ENCODE assay signal across 10 mouse cellular contexts in genomic region chr15:84803685-84804084, GRCm38 (mm10). TPM values are rescaled to one million over a fixed set of nuclear protein-coding genes. Genes with fewer than 3 reads are reported as not detected.
DNase-seq lines count a peak whose midpoint lies in the region; ATAC-seq lines count a peak whose summit lies in the region.
"Had no signal": no experiment of that assay in that cellular context is flagged by ENCODE, and none has a peak within 500 bp of the region (broad histone marks: within the 10 kb centered on the region; RNA-seq: fewer than 3 reads in every experiment).

No protein-coding gene starts in this region.

- H3K27ac ChIP-seq in midbrain, embryonic 10.5 days (replicated peaks) = no peak overlapping the region
- no peak overlapping the region for H3K27ac ChIP-seq in midbrain, embryonic 13.5 days
- no peak overlapping the region for H3K27ac ChIP-seq in limb, embryonic 10.5 days
- H3K27ac ChIP-seq: embryonic facial prominence, embryonic 15.5 days; liver, embryonic 15.5 days had no signal

- 58% methylated on average over 3 of the region's 3 CpGs for WGBS in midbrain, embryonic 10.5 days
- WGBS in midbrain, embryonic 13.5 days = 50% methylated on average over 3 of the region's 3 CpGs
- 57% methylated on average over 3 of the region's 3 CpGs for WGBS in limb, embryonic 10.5 days

- peaks cover 100% of the 10 kb centered on the region for H3K36me3 ChIP-seq in midbrain, embryonic 10.5 days
- H3K36me3 ChIP-seq in midbrain, embryonic 13.5 days = peaks cover 88% of the 10 kb centered on the region
- H3K36me3 ChIP-seq in limb, embryonic 10.5 days = peaks cover 66% of the 10 kb centered on the region
- H3K36me3 ChIP-seq: embryonic facial prominence, embryonic 15.5 days; liver, embryonic 15.5 days had no signal

- H3K4me1 ChIP-seq in midbrain, embryonic 10.5 days = no peaks in the 10 kb centered on the region
- H3K4me1 ChIP-seq in midbrain, embryonic 13.5 days (replicated peaks) = peaks cover 4% of the 10 kb centered on the region; the same call in 1 of the 2 replicates
- H3K4me1 ChIP-seq in limb, embryonic 10.5 days = peaks cover 5% of the 10 kb centered on the region
- H3K4me1 ChIP-seq: embryonic facial prominence, embryonic 15.5 days; liver, embryonic 15.5 days had no signal

- no peak for ATAC-seq in midbrain, embryonic 13.5 days
- no peak for ATAC-seq in erythroblast, adult 5-6 weeks (replicated peaks; ENCODE audit: low FRiP score, poor library complexity, severe bottlenecking)

- H3K4me2 ChIP-seq in midbrain, embryonic 13.5 days (replicated peaks) = no peak overlapping the region
- H3K4me2 ChIP-seq: embryonic facial prominence, embryonic 15.5 days; liver, embryonic 15.5 days had no signal

- H3K4me3 ChIP-seq in midbrain, embryonic 10.5 days = no peak overlapping the region
- H3K4me3 ChIP-seq in midbrain, embryonic 13.5 days (replicated peaks) = no peak overlapping the region
- H3K4me3 ChIP-seq in limb, embryonic 10.5 days = no peak overlapping the region
- H3K4me3 ChIP-seq: embryonic facial prominence, embryonic 15.5 days; liver, embryonic 15.5 days had no signal

- no peaks in the 10 kb centered on the region for H3K27me3 ChIP-seq in midbrain, embryonic 10.5 days (ENCODE audit: low read depth, poor library complexity, severe bottlenecking)
- H3K27me3 ChIP-seq in midbrain, embryonic 13.5 days = no peaks in the 10 kb centered on the region
- peaks cover 8% of the 10 kb centered on the region; the same call in 1 of the 2 replicates for H3K27me3 ChIP-seq in limb, embryonic 10.5 days (ENCODE audit: low read depth, poor library complexity, severe bottlenecking)
- H3K27me3 ChIP-seq: embryonic facial prominence, embryonic 15.5 days; liver, embryonic 15.5 days had no signal

- peaks cover 11% of the 10 kb centered on the region; the same call in 1 of the 2 replicates for H3K9me3 ChIP-seq in midbrain, embryonic 10.5 days (replicated peaks)
- no peaks in the 10 kb centered on the region for H3K9me3 ChIP-seq in midbrain, embryonic 13.5 days
- no peaks in the 10 kb centered on the region for H3K9me3 ChIP-seq in limb, embryonic 10.5 days (replicated peaks)
- H3K9me3 ChIP-seq: embryonic facial prominence, embryonic 15.5 days; liver, embryonic 15.5 days had no signal

- peak; percentile 57 for DNase-seq in midbrain, embryonic 10.5 days (ENCODE audit: low spot score)
- peak; percentile 24 for DNase-seq in T-cell, adult 2 months (ENCODE audit: low spot score)
- peak; percentile 88 to 92 for DNase-seq in cerebellum, postnatal 14 days
- DNase-seq in heart, postnatal 4 days = peak; percentile 68
- DNase-seq in limb, embryonic 10.5 days (ENCODE audit: low spot score) = peak; percentile 60
- peak; percentile 67 for DNase-seq in right cerebral cortex, adult 18-20 months

- no peak overlapping the region for H3K9ac ChIP-seq in midbrain, embryonic 13.5 days (replicated peaks)
- H3K9ac ChIP-seq: embryonic facial prominence, embryonic 15.5 days; liver, embryonic 15.5 days had no signal

RNA-seq across cellular contexts. Expression of gene Phf21b, which starts 52.2 kb away (rescaled TPM):
- polyA plus RNA-seq in midbrain, embryonic 10.5 days (2016; fragmentation: Nextera tagmentation; extraction: Ambion mirVana) = 9.5 and 11.9 TPM in 2 replicates
- polyA plus RNA-seq in midbrain, embryonic 13.5 days (2015; fragmentation: Nextera tagmentation; extraction: Ambion mirVana) = 16.2 and 18.8 TPM in 2 replicates
- total RNA-seq in heart, postnatal 4 days (2021) = 1 to 10 TPM in 1 of 2 experiments, under 1 TPM in 1; 0.68 to 1.5 TPM
- 1.1 and 1.2 TPM in 2 replicates for polyA plus RNA-seq in limb, embryonic 10.5 days (2016; fragmentation: Nextera tagmentation; extraction: Ambion mirVana)
- not detected in 2 replicates for total RNA-seq in erythroblast, adult 5-6 weeks (2015; ENCODE audit: low replicate concordance)
- not detected in 2 replicates for total RNA-seq in erythroblast, adult 5-6 weeks (2017; ENCODE audit: low replicate concordance)

Comparison
In these comparisons a context has a peak if more than half of its experiments do, and no peak if none do; other contexts are left out.
1. DNase-seq: peak in every context shown above with its lines; median percentile 90 in cerebellum, postnatal 14 days; 68 in heart, postnatal 4 days; 67 in right cerebral cortex, adult 18-20 months; 60 in limb, embryonic 10.5 days; 57 in midbrain, embryonic 10.5 days; 24 in T-cell, adult 2 months.